Mouse (Mus musculus) forebrain, embryonic 14.5 days (tissue): ENCODE measurements around the gene Tmtc4. TPM values are rescaled to one million over a fixed set of nuclear protein-coding genes. Genes with fewer than 3 reads are reported as not detected.

Experiments
- ATAC-seq: fragments of 200-750 bp; cut with Nextera tagmentation; 2 replicates; pipeline ENCODE4 v1.8.0; 2017; ENCODE audit warnings: mild to moderate bottlenecking, moderate library complexity
- DNase-seq: peaks from one replicate; pipeline ENCODE4 v3.0.0-alpha.2; 2015; ENCODE audit warnings: low spot score
- H3K27ac ChIP-seq: fragments of 300-500 bp; sonication (generic); 2 replicates; pipeline ENCODE4 v1.5.1; 2014; ENCODE audit warnings: low read depth, mild to moderate bottlenecking, control low read depth, low read length, moderate library complexity
- H3K27me3 ChIP-seq: fragments of 300-500 bp; sonication (generic); replicated peaks from 2 replicates; pipeline ENCODE4 v1.6.1; 2014; ENCODE audit warnings: low read length, control low read depth, mixed read lengths; ENCODE audit not compliant: control insufficient read depth, insufficient read depth
- H3K36me3 ChIP-seq: fragments of 300-500 bp; sonication (generic); 2 replicates; pipeline ENCODE4 v1.6.1; 2014; ENCODE audit warnings: low read length, control low read depth; ENCODE audit not compliant: control insufficient read depth, insufficient read depth
- H3K4me1 ChIP-seq: fragments of 300-500 bp; sonication (generic); 2 replicates; pipeline ENCODE4 v1.6.1; 2014; ENCODE audit warnings: antibody characterized with exemption, low read length, control low read depth; ENCODE audit not compliant: control insufficient read depth, insufficient read depth
- H3K4me2 ChIP-seq: fragments of 300-500 bp; sonication (generic); 2 replicates; pipeline ENCODE4 v1.6.1; 2014; ENCODE audit warnings: mild to moderate bottlenecking, control low read depth, low read length
- H3K4me3 ChIP-seq: fragments of 300-500 bp; sonication (generic); 2 replicates; pipeline ENCODE4 v1.5.1; 2014; ENCODE audit warnings: low read depth, low read length, control low read depth
- H3K9ac ChIP-seq: fragments of 300-500 bp; sonication (generic); 2 replicates; pipeline ENCODE4 v1.6.1; 2014; ENCODE audit warnings: mild to moderate bottlenecking, low read length, control low read depth, moderate library complexity
- H3K9me3 ChIP-seq: fragments of 300-500 bp; sonication (generic); replicated peaks from 2 replicates; pipeline ENCODE4 v1.6.1; 2016; ENCODE audit warnings: low read length, control low read depth, mixed read lengths; ENCODE audit not compliant: control insufficient read depth
- WGBS: fragments of 180-500 bp; shearing (Covaris S2); extraction: QIAGEN DNeasy Blood & Tissue Kit; methylation state at CpG from one replicate; pipeline ENCODE4 v1.1.7; 2014; 5-methylcytosine and 5-hydroxymethylcytosine counted together
- polyA plus RNA-seq: library from polyadenylated mRNA; unstranded; fragments of >200 nt; fragmentation: Nextera tagmentation; extraction: Ambion mirVana; gene quantifications from 2 replicates; pipeline ENCODE4 v1.2.1, GENCODE M21; 2014

Gene Tmtc4
- polyA plus RNA-seq, 1 experiment from 2014 or later: 41.5 TPM

GRCm38 (mm10) chr14:122951676-122952445 is 32.0 kb downstream of the Tmtc4 start:
- no peaks in the 10 kb centered on the region for H3K9me3 ChIP-seq
- no peak overlapping the region for H3K4me3 ChIP-seq
- DNase-seq: no peak
- no peaks in the 10 kb centered on the region; the same call in 1 of the 2 replicates for H3K4me1 ChIP-seq
- H3K27ac ChIP-seq: no peak overlapping the region
- peaks cover 10% of the 10 kb centered on the region; the same call in 1 of the 2 replicates for H3K36me3 ChIP-seq
- ATAC-seq: no peak
- no peak overlapping the region for H3K4me2 ChIP-seq
- WGBS: 81% methylated on average over 6 of the region's 6 CpGs
- no peaks in the 10 kb centered on the region for H3K27me3 ChIP-seq
- no peak overlapping the region for H3K9ac ChIP-seq

DNA sequence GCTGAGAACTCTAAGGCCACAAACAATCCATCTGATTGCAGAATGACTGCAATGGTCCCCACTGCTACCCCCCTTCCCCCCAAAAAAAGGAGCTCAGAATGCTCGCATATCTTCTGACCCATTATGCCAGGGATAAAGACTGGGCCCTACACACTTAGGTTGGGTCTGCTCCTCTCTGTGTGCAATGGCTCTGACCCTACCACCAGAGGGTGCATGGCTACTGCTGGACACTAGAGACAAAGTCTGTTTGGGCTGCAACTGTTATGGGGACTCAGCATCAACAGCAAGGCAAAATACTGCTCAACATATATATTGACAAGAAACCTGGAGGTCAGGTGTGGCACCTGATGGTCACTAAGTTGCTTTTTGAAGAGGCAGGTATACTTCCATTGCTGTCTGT is 32.9 kb downstream of the Tmtc4 start:
- no peak overlapping the region for H3K27ac ChIP-seq

DNA sequence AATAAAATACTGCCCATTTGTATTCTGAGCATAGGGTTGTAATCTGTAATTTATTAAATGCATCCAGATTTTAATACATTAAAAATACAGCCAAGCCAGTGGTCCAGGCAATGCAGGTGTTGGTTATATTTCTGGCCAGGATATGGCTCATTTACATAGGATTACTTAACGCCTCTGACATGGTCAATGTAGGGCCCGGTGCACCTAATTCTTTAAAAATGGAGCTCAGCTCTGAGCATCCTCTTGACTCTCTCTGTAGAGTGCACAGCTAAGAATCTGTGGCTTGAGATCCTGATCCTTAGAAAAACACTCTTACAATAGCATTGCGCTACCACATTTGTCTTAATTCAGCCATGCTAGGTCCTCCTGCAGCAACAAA is 40.4 kb downstream of the Tmtc4 start:
- no peak for DNase-seq
- 22% methylated on average over 3 of the region's 3 CpGs for WGBS
- H3K9me3 ChIP-seq: no peaks in the 10 kb centered on the region
- peak; percentile 60 for ATAC-seq
- no peak overlapping the region for H3K27ac ChIP-seq
- H3K4me3 ChIP-seq: no peak overlapping the region
- peaks cover 11% of the 10 kb centered on the region for H3K4me1 ChIP-seq
- no peaks in the 10 kb centered on the region for H3K27me3 ChIP-seq
- no peak overlapping the region for H3K9ac ChIP-seq
- H3K36me3 ChIP-seq: peaks cover 23% of the 10 kb centered on the region
- H3K4me2 ChIP-seq: no peak overlapping the region

More for the DNA sequence above, 32.9 kb downstream of the Tmtc4 start:
- no peaks in the 10 kb centered on the region for H3K9me3 ChIP-seq
- H3K4me2 ChIP-seq: no peak overlapping the region
- no peaks in the 10 kb centered on the region; the same call in 1 of the 2 replicates for H3K4me1 ChIP-seq
- 91% methylated on average over 1 of the region's 1 CpGs for WGBS
- H3K36me3 ChIP-seq: peaks cover 10% of the 10 kb centered on the region; the same call in 1 of the 2 replicates
- no peak overlapping the region for H3K9ac ChIP-seq
- no peak overlapping the region for H3K4me3 ChIP-seq
- ATAC-seq: no peak
- DNase-seq: no peak
- H3K27me3 ChIP-seq: no peaks in the 10 kb centered on the region

GRCm38 (mm10) chr14:122942757-122943474 is 40.9 kb downstream of the Tmtc4 start:
- Histone ChIP-seq H3K9ac (no peak overlapping the region), H3K9me3 (no peaks in the 10 kb centered on the region), H3K27me3 (no peaks in the 10 kb centered on the region), H3K4me2 (no peak overlapping the region), H3K4me1 (peaks cover 11% of the 10 kb centered on the region), H3K4me3 (no peak overlapping the region), H3K27ac (no peak overlapping the region), H3K36me3 (peaks cover 23% of the 10 kb centered on the region)
- DNase-seq (peak; percentile 88), ATAC-seq (peak; percentile 96)
- 8% methylated on average over 4 of the region's 4 CpGs for WGBS

- Histone ChIP-seq H3K4me3 (no peak overlapping the region), H3K9me3 (no peaks in the 10 kb centered on the region), H3K4me2 (no peak overlapping the region), H3K36me3 (peaks cover 23% of the 10 kb centered on the region), H3K27ac (no peak overlapping the region), H3K4me1 (no peaks in the 10 kb centered on the region), H3K9ac (no peak overlapping the region), H3K27me3 (no peaks in the 10 kb centered on the region)
- ATAC-seq: no peak
- no peak for DNase-seq
- 75% methylated on average over 1 of the region's 1 CpGs for WGBS
These were observed 47.4 kb downstream of the Tmtc4 start for GRCm38 (mm10) chr14:122936460-122936859.

DNA sequence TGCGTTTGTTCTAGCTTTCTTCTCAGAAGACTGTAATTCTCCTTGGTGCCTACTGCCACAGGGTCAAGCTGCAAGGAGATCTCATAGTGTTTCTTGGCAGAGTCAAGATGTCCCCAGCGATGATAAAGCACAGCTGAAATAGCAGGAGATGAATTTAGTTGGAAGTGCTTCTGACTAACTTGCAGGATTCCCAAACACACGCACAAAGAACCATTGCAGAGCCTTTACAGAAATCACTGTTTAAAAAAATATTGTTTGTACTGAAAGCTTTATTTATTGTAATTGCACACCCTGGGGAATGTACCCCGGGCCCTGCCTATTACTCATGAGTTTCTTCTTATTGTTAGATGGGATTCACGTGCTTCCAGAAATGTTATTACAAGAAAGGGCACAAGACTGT is 63.8 kb downstream of the Tmtc4 start:
- no peak overlapping the region for H3K4me3 ChIP-seq
- H3K4me1 ChIP-seq: no peaks in the 10 kb centered on the region
- H3K4me2 ChIP-seq: no peak overlapping the region
- no peaks in the 10 kb centered on the region for H3K27me3 ChIP-seq
- H3K9me3 ChIP-seq: no peaks in the 10 kb centered on the region
- no peak overlapping the region for H3K9ac ChIP-seq
- peaks cover 8% of the 10 kb centered on the region for H3K36me3 ChIP-seq
- no peak for DNase-seq
- no peak for ATAC-seq
- H3K27ac ChIP-seq: no peak overlapping the region
- 86% methylated on average over 5 of the region's 5 CpGs for WGBS

- H3K4me2 ChIP-seq: no peak overlapping the region
- H3K27ac ChIP-seq: no peak overlapping the region
- no peak overlapping the region for H3K4me3 ChIP-seq
- no peak for ATAC-seq
- H3K36me3 ChIP-seq: peaks cover 8% of the 10 kb centered on the region; the same call in 1 of the 2 replicates
- no peak for DNase-seq
- H3K9me3 ChIP-seq: no peaks in the 10 kb centered on the region
- H3K4me1 ChIP-seq: peaks cover 4% of the 10 kb centered on the region; the same call in 1 of the 2 replicates
- no peaks in the 10 kb centered on the region for H3K27me3 ChIP-seq
- H3K9ac ChIP-seq: no peak overlapping the region
- 93% methylated on average over 1 of the region's 1 CpGs for WGBS
These were observed 66.2 kb downstream of the Tmtc4 start for GRCm38 (mm10) chr14:122917676-122918075.

GRCm38 (mm10) chr14:122913657-122914056 is 70.2 kb downstream of the Tmtc4 start, which contains the start of gene Ggact:
TSS of gene Ggact (minus strand) at chr14:122913757.
- 74% methylated on average over 6 of the region's 6 CpGs for WGBS
- H3K4me1 ChIP-seq: peaks cover 5% of the 10 kb centered on the region; the same call in 1 of the 2 replicates
- H3K36me3 ChIP-seq: no peaks in the 10 kb centered on the region
- ATAC-seq (no peak), DNase-seq (no peak)
- H3K27me3 ChIP-seq: peaks cover 7% of the 10 kb centered on the region; the same call in 1 of the 2 replicates
- no peak within 1 kb of the TSS for H3K27ac ChIP-seq
- H3K4me2 ChIP-seq: peak within 1 kb of the TSS; percentile 95
- H3K9ac ChIP-seq: peak within 1 kb of the TSS; percentile 65
- no peaks in the 10 kb centered on the region for H3K9me3 ChIP-seq
- peak within 1 kb of the TSS; percentile 55 for H3K4me3 ChIP-seq
